16 mouse cellular contexts compared by ENCODE assay signal in the genomic region with DNA sequence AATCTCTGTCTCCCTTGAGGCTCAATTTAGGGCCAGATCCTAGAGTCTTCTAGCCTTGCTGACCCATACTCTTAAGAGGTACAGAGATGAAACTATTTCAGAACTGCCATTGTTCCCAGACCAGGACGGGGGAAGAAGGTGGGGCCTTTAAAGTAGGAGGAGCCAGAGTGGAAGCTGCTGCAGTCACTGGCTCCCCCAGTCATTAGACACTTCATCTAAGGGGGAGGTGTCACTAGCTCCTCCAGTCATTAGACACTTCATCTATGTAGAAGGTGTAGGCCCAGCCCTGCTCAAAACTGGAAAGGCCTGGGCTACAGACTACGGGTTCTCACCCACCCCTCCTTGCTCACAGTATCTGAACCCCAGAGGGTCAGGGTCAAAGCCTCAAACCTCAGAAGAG. TPM values are rescaled to one million over a fixed set of nuclear protein-coding genes. Genes with fewer than 3 reads are reported as not detected.
DNase-seq lines count a peak whose midpoint lies in the region; ATAC-seq lines count a peak whose summit lies in the region.
"Had no signal": no experiment of that assay in that cellular context is flagged by ENCODE, and none has a peak within 500 bp of the region (broad histone marks: within the 10 kb centered on the region; RNA-seq: fewer than 3 reads in every experiment).

No protein-coding gene starts in this region.

- H3K9me3 ChIP-seq in liver, embryonic 11.5 days (ENCODE audit: control insufficient read depth, low read length): no peaks in the 10 kb centered on the region
- no peaks in the 10 kb centered on the region for H3K9me3 ChIP-seq in liver, embryonic 15.5 days (replicated peaks)
- H3K9me3 ChIP-seq in stomach, embryonic 15.5 days: no peaks in the 10 kb centered on the region
- H3K9me3 ChIP-seq: forebrain, embryonic 10.5 days; hindbrain, embryonic 15.5 days; limb, embryonic 15.5 days had no signal

- H3K9ac ChIP-seq in liver, embryonic 11.5 days (ENCODE audit: low read depth, low read length): no peak overlapping the region
- no peak overlapping the region for H3K9ac ChIP-seq in liver, embryonic 15.5 days
- no peak overlapping the region for H3K9ac ChIP-seq in stomach, embryonic 15.5 days
- H3K9ac ChIP-seq: hindbrain, embryonic 15.5 days; limb, embryonic 15.5 days had no signal

- no peak overlapping the region for H3K27ac ChIP-seq in liver, embryonic 11.5 days (ENCODE audit: low read depth, low read length)
- peak overlapping the region; percentile 57 for H3K27ac ChIP-seq in liver, embryonic 15.5 days (replicated peaks)
- no peak overlapping the region for H3K27ac ChIP-seq in stomach, embryonic 15.5 days
- H3K27ac ChIP-seq: forebrain, embryonic 10.5 days; hindbrain, embryonic 15.5 days; layer of hippocampus, adult 2 months; limb, embryonic 15.5 days had no signal

- ATAC-seq in liver, embryonic 11.5 days (replicated peaks; ENCODE audit: low FRiP score): no peak; the same call in 1 of the 2 replicates
- peak; percentile 13 for ATAC-seq in activated CD4-positive, CD25-positive, alpha-beta regulatory T cell, adult 4 months
- no peak for ATAC-seq in liver, embryonic 15.5 days (ENCODE audit: insufficient read depth)
- no peak for ATAC-seq in stomach, embryonic 15.5 days (ENCODE audit: insufficient read depth, low FRiP score, low read depth)
- ATAC-seq: midbrain, embryonic 16.5 days had no signal

- no peak overlapping the region for H3K4me3 ChIP-seq in liver, embryonic 11.5 days (ENCODE audit: low read depth, low read length)
- H3K4me3 ChIP-seq in liver, embryonic 15.5 days (replicated peaks): peak overlapping the region; percentile 62; the same call in 1 of the 2 replicates
- no peak overlapping the region for H3K4me3 ChIP-seq in stomach, embryonic 15.5 days (replicated peaks)
- H3K4me3 ChIP-seq: forebrain, embryonic 10.5 days; hindbrain, embryonic 15.5 days; layer of hippocampus, adult 2 months; limb, embryonic 15.5 days had no signal

- H3K36me3 ChIP-seq in liver, embryonic 11.5 days (ENCODE audit: control insufficient read depth, insufficient read depth, low read length): no peaks in the 10 kb centered on the region
- no peaks in the 10 kb centered on the region for H3K36me3 ChIP-seq in liver, embryonic 15.5 days (replicated peaks)
- H3K36me3 ChIP-seq in stomach, embryonic 15.5 days: no peaks in the 10 kb centered on the region
- H3K36me3 ChIP-seq: forebrain, embryonic 10.5 days; hindbrain, embryonic 15.5 days; limb, embryonic 15.5 days had no signal

- H3K4me1 ChIP-seq in liver, embryonic 11.5 days (replicated peaks; ENCODE audit: control insufficient read depth, insufficient read depth, low read length): peaks cover 30% of the 10 kb centered on the region
- H3K4me1 ChIP-seq in liver, embryonic 15.5 days (replicated peaks): peaks cover 52% of the 10 kb centered on the region
- peaks cover 13% of the 10 kb centered on the region for H3K4me1 ChIP-seq in stomach, embryonic 15.5 days

- peaks cover 3% of the 10 kb centered on the region; the same call in 1 of the 2 replicates for H3K27me3 ChIP-seq in liver, embryonic 11.5 days (replicated peaks; ENCODE audit: control insufficient read depth, insufficient read depth, low read length)
- H3K27me3 ChIP-seq in liver, embryonic 15.5 days: peaks cover 6% of the 10 kb centered on the region
- no peaks in the 10 kb centered on the region for H3K27me3 ChIP-seq in stomach, embryonic 15.5 days (replicated peaks)

- 55% methylated on average over 2 of the region's 2 CpGs for WGBS in liver, embryonic 11.5 days
- WGBS in liver, embryonic 15.5 days (ENCODE audit: insufficient replicate concordance): 19% methylated on average over 2 of the region's 2 CpGs
- WGBS in stomach, embryonic 15.5 days: 60% methylated on average over 2 of the region's 2 CpGs

- DNase-seq in liver, embryonic 11.5 days (ENCODE audit: low spot score): no peak
- no peak for DNase-seq in liver
- no peak for DNase-seq in cerebellum, adult 11 months
- no peak for DNase-seq in kidney, adult 9 months
- no peak for DNase-seq in urinary bladder, adult 18-20 months (ENCODE audit: low spot score in 2 of 2)
- DNase-seq: cerebellum, adult 11-12 months; lung, postnatal 36 days; right cerebral cortex, postnatal 4 days had no signal

- H3K4me2 ChIP-seq in liver, embryonic 11.5 days: peak overlapping the region; percentile 92
- H3K4me2 ChIP-seq in liver, embryonic 15.5 days: peak overlapping the region; percentile 95
- peak overlapping the region; percentile 90; the same call in 1 of the 2 replicates for H3K4me2 ChIP-seq in stomach, embryonic 15.5 days
- H3K4me2 ChIP-seq: hindbrain, embryonic 15.5 days; limb, embryonic 15.5 days had no signal

RNA-seq across cellular contexts. Expression of a gene that starts 2.4 kb away (rescaled TPM):
- polyA plus RNA-seq in liver, embryonic 11.5 days (2014; fragmentation: Nextera tagmentation; extraction: Ambion mirVana): 17.1 and 19.2 TPM in 2 replicates
- 10 to 100 TPM; 57.5 to 62.0 TPM for polyA plus RNA-seq in activated CD4-positive, CD25-positive, alpha-beta regulatory T cell, adult 4 months (2017; shearing (Covaris generic))
- 10.0 and 11.7 TPM in 2 replicates for polyA plus RNA-seq in liver, embryonic 15.5 days (2015; fragmentation: Nextera tagmentation; extraction: Ambion mirVana)
- 35.3 and 38.0 TPM in 2 replicates for polyA plus RNA-seq in stomach, embryonic 15.5 days (2015; fragmentation: Nextera tagmentation; extraction: Ambion mirVana)

RNA-seq across cellular contexts. Expression of a gene that starts 8.5 kb away (rescaled TPM):
- polyA plus RNA-seq in liver, embryonic 11.5 days (2014; fragmentation: Nextera tagmentation; extraction: Ambion mirVana): 6.1 and 9.9 TPM in 2 replicates
- polyA plus RNA-seq in activated CD4-positive, CD25-positive, alpha-beta regulatory T cell, adult 4 months (2017; shearing (Covaris generic)): 100 to 1,000 TPM; 116 to 135 TPM
- 11.6 and 12.4 TPM in 2 replicates for polyA plus RNA-seq in liver, embryonic 15.5 days (2015; fragmentation: Nextera tagmentation; extraction: Ambion mirVana)
- polyA plus RNA-seq in stomach, embryonic 15.5 days (2015; fragmentation: Nextera tagmentation; extraction: Ambion mirVana): 12.4 and 13.5 TPM in 2 replicates

RNA-seq across cellular contexts. Expression of a gene that starts 50.9 kb away (rescaled TPM):
- polyA plus RNA-seq in liver, embryonic 11.5 days (2014; fragmentation: Nextera tagmentation; extraction: Ambion mirVana): 8.2 and 8.7 TPM in 2 replicates
- 10 to 100 TPM; 25.4 to 27.3 TPM for polyA plus RNA-seq in activated CD4-positive, CD25-positive, alpha-beta regulatory T cell, adult 4 months (2017; shearing (Covaris generic))
- 3.6 and 3.7 TPM in 2 replicates for polyA plus RNA-seq in liver, embryonic 15.5 days (2015; fragmentation: Nextera tagmentation; extraction: Ambion mirVana)
- 10.6 and 11.5 TPM in 2 replicates for polyA plus RNA-seq in stomach, embryonic 15.5 days (2015; fragmentation: Nextera tagmentation; extraction: Ambion mirVana)

RNA-seq across cellular contexts. Expression of a gene that starts 53.1 kb away (rescaled TPM):
- 0.05 and 0.10 TPM in 2 replicates for polyA plus RNA-seq in liver, embryonic 11.5 days (2014; fragmentation: Nextera tagmentation; extraction: Ambion mirVana)
- 1 to 10 TPM; 2.7 to 4.6 TPM for polyA plus RNA-seq in activated CD4-positive, CD25-positive, alpha-beta regulatory T cell, adult 4 months (2017; shearing (Covaris generic))
- 0.12 TPM in 2 replicates for polyA plus RNA-seq in liver, embryonic 15.5 days (2015; fragmentation: Nextera tagmentation; extraction: Ambion mirVana)
- 0.28 and 0.34 TPM in 2 replicates for polyA plus RNA-seq in stomach, embryonic 15.5 days (2015; fragmentation: Nextera tagmentation; extraction: Ambion mirVana)

RNA-seq across cellular contexts. Expression of a gene that starts 55.6 kb away (rescaled TPM):
- 0.41 and 1.1 TPM in 2 replicates for polyA plus RNA-seq in liver, embryonic 11.5 days (2014; fragmentation: Nextera tagmentation; extraction: Ambion mirVana)
- polyA plus RNA-seq in activated CD4-positive, CD25-positive, alpha-beta regulatory T cell, adult 4 months (2017; shearing (Covaris generic)): under 1 TPM in 1 of 2 experiments, not detected in 1; 0.24 TPM
- 0.01 TPM in 1 of 2 replicates, not detected in the other for polyA plus RNA-seq in liver, embryonic 15.5 days (2015; fragmentation: Nextera tagmentation; extraction: Ambion mirVana)
- 0.62 and 0.99 TPM in 2 replicates for polyA plus RNA-seq in stomach, embryonic 15.5 days (2015; fragmentation: Nextera tagmentation; extraction: Ambion mirVana)
